Mouse (Mus musculus): ENCODE measurements around the gene Mettl7b.
A peak's percentile ranks its signal among the peaks of the same experiment; 100 is the strongest.
"Not testable (repeated sequence)": the region's sequence is repeated elsewhere in the genome, so short reads cannot be mapped to it uniquely, and the experiment has no call there.

Mettl7b gene

GRCm38 (mm10) chr10:128960590-128961584 lies at the start of gene Mettl7b:
Gene Mettl7b, minus strand, starts transcription at chr10:128960988.
- no peak for DNase-seq (ENCODE audit: low spot score in 2 of 2)

GRCm38 (mm10) chr10:129010288-129010841 lies 49.6 kb upstream of the Mettl7b start, which contains the start of gene Olfr763:
Gene Olfr763, plus strand, starts transcription at chr10:129010791.
- DNase-seq (ENCODE audit: low spot score in 2 of 2): peak in 1 of 2 experiments; percentile 39

GRCm38 (mm10) chr10:129004032-129004920 lies 43.5 kb upstream of the Mettl7b start:
- DNase-seq (ENCODE audit: low spot score in 2 of 2): peak in 1 of 2 experiments; percentile 33

GRCm38 (mm10) chr10:128996523-128997040 lies 35.8 kb upstream of the Mettl7b start:
- DNase-seq (ENCODE audit: low spot score in 2 of 2): no peak

- DNase-seq (ENCODE audit: low spot score in 2 of 2): no peak
These were observed 35.0 kb upstream of the Mettl7b start for GRCm38 (mm10) chr10:128995796-128996195.

GRCm38 (mm10) chr10:128990994-128991393 lies 30.2 kb upstream of the Mettl7b start:
- no peak for DNase-seq (ENCODE audit: low spot score in 2 of 2)

GRCm38 (mm10) chr10:128990129-128990850 lies 29.5 kb upstream of the Mettl7b start:
- not testable (repeated sequence) for DNase-seq (ENCODE audit: low spot score in 2 of 2)

- DNase-seq (ENCODE audit: low spot score in 2 of 2): not testable (repeated sequence)
These were observed 28.3 kb upstream of the Mettl7b start, which contains the start of gene Olfr9 for GRCm38 (mm10) chr10:128989131-128989530. Gene Olfr9, plus strand, starts transcription at chr10:128989431.

GRCm38 (mm10) chr10:128980644-128981365 lies 20.0 kb upstream of the Mettl7b start:
- no peak for DNase-seq (ENCODE audit: low spot score in 2 of 2)

- DNase-seq (ENCODE audit: low spot score in 2 of 2): no peak
These were observed 16.8 kb upstream of the Mettl7b start for GRCm38 (mm10) chr10:128977522-128978114.

- no peak for DNase-seq (ENCODE audit: low spot score in 2 of 2)
These were observed 15.6 kb upstream of the Mettl7b start for GRCm38 (mm10) chr10:128976395-128976794.

- DNase-seq (ENCODE audit: low spot score in 2 of 2): no peak
These were observed 12.1 kb upstream of the Mettl7b start for GRCm38 (mm10) chr10:128972841-128973240.

- DNase-seq (ENCODE audit: low spot score in 2 of 2): no peak
These were observed 10.0 kb upstream of the Mettl7b start for GRCm38 (mm10) chr10:128970740-128971250.

- no peak for DNase-seq (ENCODE audit: low spot score in 2 of 2)
These were observed 7.6 kb upstream of the Mettl7b start for GRCm38 (mm10) chr10:128968341-128968749.

GRCm38 (mm10) chr10:128965871-128966270 lies 5.1 kb upstream of the Mettl7b start:
- no peak for DNase-seq (ENCODE audit: low spot score in 2 of 2)

GRCm38 (mm10) chr10:128964961-128965360 lies 4.2 kb upstream of the Mettl7b start:
- DNase-seq (ENCODE audit: low spot score in 2 of 2): no peak

- DNase-seq (ENCODE audit: low spot score in 2 of 2): no peak
These were observed 646 bp downstream of the Mettl7b start for GRCm38 (mm10) chr10:128960142-128960541.

GRCm38 (mm10) chr10:128958340-128958739 lies 2.4 kb downstream of the Mettl7b start:
- DNase-seq (ENCODE audit: low spot score in 2 of 2): no peak

GRCm38 (mm10) chr10:128950208-128950887 lies 10.4 kb downstream of the Mettl7b start:
- DNase-seq (ENCODE audit: low spot score in 2 of 2): no peak

Measured in spleen, postnatal 4 days (tissue).